Mouse (Mus musculus): ENCODE measurements around the gene Pole2. TPM values are rescaled to one million over a fixed set of nuclear protein-coding genes. Genes with fewer than 3 reads are reported as not detected.

Pole2 gene
- polyA plus RNA-seq, 1 experiment from 2014 or later = 39.1 TPM

DNA sequence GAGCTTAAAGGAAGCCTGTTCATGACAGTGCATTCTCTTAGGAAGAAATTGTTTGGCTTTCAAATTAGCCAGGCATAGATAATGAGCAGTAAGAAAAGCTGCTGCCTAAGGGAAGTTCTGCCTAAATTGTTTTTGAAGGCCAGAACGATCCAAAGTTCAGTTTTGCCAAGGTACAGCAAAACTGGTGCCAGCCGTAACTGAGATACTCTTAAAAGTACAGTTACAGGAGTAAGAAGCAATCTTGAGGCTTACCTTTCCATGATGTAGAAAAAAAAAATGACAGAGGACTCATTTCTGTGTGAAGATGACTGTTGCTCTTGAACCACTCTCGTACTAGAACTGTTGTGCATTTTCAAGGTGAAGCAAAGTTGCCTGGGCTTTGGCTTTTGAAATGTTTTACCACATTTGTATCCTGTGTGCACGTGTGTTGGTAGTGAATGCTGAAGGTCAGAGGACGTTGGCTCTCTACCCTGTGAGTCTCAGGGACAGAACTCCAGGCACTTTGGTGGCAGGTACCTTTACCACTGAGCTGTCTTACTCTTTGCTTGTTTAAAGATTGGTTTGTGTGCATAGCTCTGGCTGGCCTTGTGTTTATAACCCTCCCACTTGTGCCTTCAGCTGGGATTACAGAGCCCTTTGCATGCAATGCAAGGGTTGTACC is 41.1 kb downstream of the Pole2 start:
- Histone ChIP-seq H3K9me3 (ENCODE audit: low read depth, low read length) (no peaks in the 10 kb centered on the region), H3K4me1 (ENCODE audit: insufficient read depth) (peaks cover 8% of the 10 kb centered on the region), H3K9ac (peak overlapping the region; percentile 4; the same call in 1 of the 2 replicates), H3K4me2 (peak overlapping the region; percentile 27; the same call in 1 of the 2 replicates), H3K4me3 (ENCODE audit: low read depth, low read length) (no peak overlapping the region), H3K36me3 (ENCODE audit: insufficient read depth) (peaks cover 50% of the 10 kb centered on the region), H3K27ac (ENCODE audit: low read depth) (no peak overlapping the region), H3K27me3 (ENCODE audit: insufficient read depth, low read length) (no peaks in the 10 kb centered on the region)
- 60% methylated on average over 5 of the region's 5 CpGs for WGBS
- no peak for TF ChIP-seq CTCF (IDR thresholded peaks at IDR 0.05; ENCODE audit: low read depth)
- no peak for ATAC-seq (ENCODE audit: insufficient read depth)
- DNase-seq = no peak

DNA sequence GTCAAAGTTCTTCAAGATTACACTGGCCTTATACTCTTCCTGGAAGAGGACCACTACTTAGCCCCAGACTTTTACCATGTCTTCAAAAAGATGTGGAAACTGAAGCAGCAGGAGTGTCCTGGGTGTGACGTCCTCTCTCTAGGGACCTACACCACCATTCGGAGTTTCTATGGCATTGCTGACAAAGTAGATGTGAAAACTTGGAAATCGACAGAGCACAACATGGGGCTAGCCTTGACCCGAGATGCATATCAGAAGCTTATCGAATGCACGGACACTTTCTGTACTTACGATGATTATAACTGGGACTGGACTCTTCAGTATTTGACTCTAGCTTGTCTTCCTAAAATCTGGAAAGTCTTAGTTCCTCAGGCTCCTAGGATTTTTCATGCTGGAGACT is 42.6 kb downstream of the Pole2 start:
- peaks cover 42% of the 10 kb centered on the region for H3K36me3 ChIP-seq (ENCODE audit: insufficient read depth)
- peak overlapping the region; percentile 88 for H3K9ac ChIP-seq
- no peaks in the 10 kb centered on the region for H3K27me3 ChIP-seq (ENCODE audit: insufficient read depth, low read length)
- no peaks in the 10 kb centered on the region for H3K9me3 ChIP-seq (ENCODE audit: low read depth, low read length)
- ATAC-seq (ENCODE audit: insufficient read depth) (no peak), DNase-seq (no peak)
- peaks cover 8% of the 10 kb centered on the region for H3K4me1 ChIP-seq (ENCODE audit: insufficient read depth)
- H3K4me2 ChIP-seq = peak overlapping the region; percentile 94
- peak overlapping the region; percentile 83 for H3K4me3 ChIP-seq (ENCODE audit: low read depth, low read length)
- TF ChIP-seq CTCF (IDR thresholded peaks at IDR 0.05; ENCODE audit: low read depth) = no peak
- H3K27ac ChIP-seq (ENCODE audit: low read depth) = no peak overlapping the region
- WGBS = 76% methylated on average over 7 of the region's 7 CpGs

- WGBS = 1% methylated on average over 82 of the region's 86 CpGs
- peaks cover 8% of the 10 kb centered on the region for H3K4me1 ChIP-seq (ENCODE audit: insufficient read depth)
Observed at GRCm38 (mm10) chr12:69184342-69185295, 43.4 kb downstream of the Pole2 start.

DNA sequence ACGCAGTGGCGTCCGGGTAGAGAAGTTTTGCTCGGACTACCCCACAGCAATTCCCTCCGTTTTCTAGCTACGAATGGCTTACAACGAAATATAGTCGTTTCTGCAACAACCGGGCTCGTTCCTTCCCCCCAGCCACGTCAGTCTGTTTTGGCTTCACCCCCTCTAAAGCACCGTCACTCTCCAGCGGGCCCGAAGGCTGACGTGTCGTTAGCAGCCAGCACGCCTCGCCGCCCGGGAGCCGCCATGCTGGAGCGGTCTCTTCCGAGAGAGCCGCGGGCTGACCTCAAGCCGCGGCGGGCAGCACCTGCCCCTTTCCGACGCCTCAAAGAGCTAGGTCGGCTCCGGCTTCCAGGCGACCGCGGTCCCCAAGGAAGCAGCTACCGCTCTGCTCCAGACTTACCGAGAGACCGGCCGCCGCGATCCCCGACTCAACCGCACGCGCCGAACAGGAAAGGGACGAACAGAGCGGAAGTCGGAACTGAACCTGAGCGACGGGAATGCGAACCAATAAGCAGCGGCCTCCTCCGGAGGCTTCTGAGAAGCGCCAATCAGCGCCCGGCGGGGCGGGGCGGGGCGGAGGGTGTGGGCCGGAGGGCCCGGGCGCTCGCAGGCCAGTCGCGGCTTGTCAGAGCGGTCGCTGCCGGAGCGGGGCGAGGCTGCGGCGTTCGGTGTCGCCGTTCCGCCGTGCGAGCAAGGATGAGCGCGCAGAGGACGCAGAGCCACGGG is 44.2 kb downstream of the Pole2 start, which contains the start of the genes Rpl36al and Mgat2:
TSS of gene Rpl36al (minus strand) at position 501 of the 726 bp plus-strand sequence.
TSS of gene Mgat2 (plus strand) at position 575 of the 726 bp plus-strand sequence.
- WGBS = under 1% methylated on average over 84 of the region's 84 CpGs
- DNase-seq (peak; percentile 99), ATAC-seq (ENCODE audit: insufficient read depth) (peak; percentile 99)
- Histone ChIP-seq H3K27ac (ENCODE audit: low read depth) (peak within 1 kb of the TSS; percentile 85), H3K36me3 (ENCODE audit: insufficient read depth) (peaks cover 32% of the 10 kb centered on the region), H3K9ac (peak within 1 kb of the TSS; percentile 88), H3K4me2 (peak within 1 kb of the TSS; percentile 94), H3K27me3 (ENCODE audit: insufficient read depth, low read length) (no peaks in the 10 kb centered on the region), H3K4me3 (ENCODE audit: low read depth, low read length) (peak within 1 kb of the TSS; percentile 83), H3K4me1 (ENCODE audit: insufficient read depth) (peaks cover 8% of the 10 kb centered on the region), H3K9me3 (ENCODE audit: low read depth, low read length) (no peaks in the 10 kb centered on the region)
- no peak for TF ChIP-seq CTCF (IDR thresholded peaks at IDR 0.05; ENCODE audit: low read depth)

More at GRCm38 (mm10) chr12:69184342-69185295, 43.4 kb downstream of the Pole2 start:
- no peak for TF ChIP-seq CTCF (IDR thresholded peaks at IDR 0.05; ENCODE audit: low read depth)
- Histone ChIP-seq H3K9me3 (ENCODE audit: low read depth, low read length) (no peaks in the 10 kb centered on the region), H3K27ac (ENCODE audit: low read depth) (peak overlapping the region; percentile 85), H3K4me3 (ENCODE audit: low read depth, low read length) (peak overlapping the region; percentile 83), H3K4me2 (peak overlapping the region; percentile 94), H3K36me3 (ENCODE audit: insufficient read depth) (peaks cover 37% of the 10 kb centered on the region), H3K27me3 (ENCODE audit: insufficient read depth, low read length) (no peaks in the 10 kb centered on the region), H3K9ac (peak overlapping the region; percentile 88)
- DNase-seq (peak; percentile 64), ATAC-seq (ENCODE audit: insufficient read depth) (peak; percentile 72)

- DNase-seq = no peak
- H3K9me3 ChIP-seq (ENCODE audit: low read depth, low read length) = no peaks in the 10 kb centered on the region
- no peak overlapping the region for H3K4me2 ChIP-seq
- peaks cover 19% of the 10 kb centered on the region for H3K36me3 ChIP-seq (ENCODE audit: insufficient read depth)
- H3K27ac ChIP-seq (ENCODE audit: low read depth) = no peak overlapping the region
- peaks cover 5% of the 10 kb centered on the region for H3K4me1 ChIP-seq (ENCODE audit: insufficient read depth)
- no peak for ATAC-seq (ENCODE audit: insufficient read depth)
- no peak overlapping the region for H3K9ac ChIP-seq
- TF ChIP-seq CTCF (IDR thresholded peaks at IDR 0.05; ENCODE audit: low read depth) = no peak
- H3K27me3 ChIP-seq (ENCODE audit: insufficient read depth, low read length) = no peaks in the 10 kb centered on the region
- WGBS = 87% methylated on average over 4 of the region's 4 CpGs
- no peak overlapping the region for H3K4me3 ChIP-seq (ENCODE audit: low read depth, low read length)
Observed at GRCm38 (mm10) chr12:69181800-69182199, 46.2 kb downstream of the Pole2 start.

DNA sequence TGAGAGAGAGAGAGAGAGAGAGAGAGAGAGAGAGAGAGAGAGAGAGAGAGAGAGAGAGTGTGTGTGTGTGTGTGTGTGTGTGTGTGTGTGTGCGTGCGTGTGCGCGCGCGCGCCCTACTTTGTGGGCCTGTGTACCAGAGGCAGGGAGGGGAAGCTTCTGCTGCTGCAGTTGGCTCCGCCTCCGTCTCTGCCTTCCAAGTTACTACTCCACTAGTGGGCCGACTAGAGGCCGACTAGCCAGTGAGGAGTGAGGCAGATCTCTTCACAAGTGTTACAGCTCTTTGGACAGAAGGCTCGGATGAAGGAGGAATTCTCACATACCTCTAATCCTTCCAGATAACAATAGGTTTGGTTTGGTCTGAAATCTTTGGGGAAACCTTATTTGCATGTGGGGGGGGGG is 48.6 kb downstream of the Pole2 start:
- no peaks in the 10 kb centered on the region for H3K27me3 ChIP-seq (ENCODE audit: insufficient read depth, low read length)
- H3K4me2 ChIP-seq = no peak overlapping the region
- no peak overlapping the region for H3K27ac ChIP-seq (ENCODE audit: low read depth)
- no peak overlapping the region for H3K9ac ChIP-seq
- no peak for TF ChIP-seq CTCF (IDR thresholded peaks at IDR 0.05; ENCODE audit: low read depth)
- DNase-seq = no peak
- H3K36me3 ChIP-seq (ENCODE audit: insufficient read depth) = peaks cover 37% of the 10 kb centered on the region
- no peak for ATAC-seq (ENCODE audit: insufficient read depth)
- 56% methylated on average over 12 of the region's 12 CpGs for whole genome bisulfite sequencing
- H3K4me3 ChIP-seq (ENCODE audit: low read depth, low read length) = no peak overlapping the region
- H3K4me1 ChIP-seq (ENCODE audit: insufficient read depth) = no peaks in the 10 kb centered on the region
- no peaks in the 10 kb centered on the region for H3K9me3 ChIP-seq (ENCODE audit: low read depth, low read length)

Data from lung, embryonic 14.5 days (tissue).